Mouse (Mus musculus): ENCODE measurements around the gene Arsg.

Gene Arsg

DNA sequence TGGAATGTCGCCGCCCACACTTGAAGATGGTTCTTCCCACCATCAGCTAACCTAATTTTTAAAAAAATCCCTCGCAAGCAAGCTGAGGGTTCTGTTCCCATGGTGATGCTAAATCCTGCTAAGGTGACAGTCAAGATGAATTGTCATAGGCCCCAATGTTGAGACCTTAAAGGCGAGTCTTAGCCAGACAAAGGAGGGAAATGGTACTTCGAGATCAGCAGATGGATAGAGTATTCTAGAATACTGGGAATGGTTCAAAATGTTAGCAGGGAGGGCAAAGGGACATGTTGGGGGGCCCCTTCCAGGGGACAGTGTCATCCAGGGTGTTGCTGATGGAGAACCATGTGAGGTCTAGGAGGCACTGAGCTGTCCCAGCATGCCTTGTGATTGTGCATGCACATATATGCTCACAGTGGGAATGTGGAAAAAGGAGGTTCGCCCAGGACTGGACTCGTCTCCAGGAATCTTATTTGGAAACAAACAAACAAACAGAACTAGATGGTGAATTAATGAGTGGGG lies 23.4 kb downstream of the Arsg start:
- no peak for DNase-seq

DNA sequence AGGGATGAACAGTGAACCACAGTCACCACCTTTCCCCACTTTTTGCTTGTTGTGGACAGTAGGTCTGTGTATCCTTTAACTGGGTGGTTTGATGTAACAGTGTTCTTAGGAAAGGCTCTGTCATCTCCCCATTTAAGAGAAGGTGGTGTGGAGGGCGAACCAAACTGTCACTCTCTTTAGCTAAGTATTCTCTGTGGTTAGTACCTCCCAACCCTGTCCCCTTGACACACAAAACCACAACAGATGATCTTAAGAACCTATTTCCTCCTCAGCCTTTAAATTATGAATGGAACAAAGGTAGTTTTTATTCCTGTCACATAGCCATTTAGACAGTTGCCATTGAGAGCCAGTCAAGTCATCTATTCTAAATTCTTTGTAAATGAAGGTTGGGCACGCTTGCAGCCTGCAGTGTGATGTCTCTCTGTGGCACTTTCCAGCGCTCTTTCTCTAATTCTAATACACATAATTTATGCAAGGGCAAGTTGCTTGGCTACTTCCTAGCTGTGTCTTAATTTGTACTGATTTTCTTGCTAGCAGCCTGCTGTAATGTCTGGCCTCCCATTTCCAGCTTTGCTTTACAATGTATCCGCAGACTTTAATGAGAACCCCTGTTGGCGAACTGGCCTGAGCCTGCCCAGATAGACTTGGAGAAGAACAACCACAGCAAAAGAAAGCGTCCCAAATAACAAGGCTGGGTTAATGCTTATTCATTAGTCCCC lies 24.0 kb downstream of the Arsg start:
- no peak for DNase-seq

DNA sequence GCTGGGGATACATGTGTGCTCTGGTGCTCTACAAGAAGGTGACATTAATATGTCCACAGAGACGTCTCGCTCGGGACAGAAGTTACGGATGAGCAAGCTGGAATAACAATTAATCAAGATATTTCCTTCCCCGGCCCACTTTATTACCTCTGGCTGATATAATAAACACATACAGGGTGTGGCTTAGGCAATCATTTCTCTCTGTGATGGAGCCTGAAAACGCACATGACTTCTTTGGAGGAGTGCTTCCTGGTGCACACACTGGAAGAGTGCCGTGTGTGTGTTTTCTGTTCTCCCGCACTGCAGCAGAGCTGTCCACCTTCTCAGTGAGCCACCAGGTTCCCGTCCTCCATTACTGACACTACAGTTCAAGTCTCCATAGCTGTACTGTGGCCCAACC lies 24.8 kb downstream of the Arsg start:
- DNase-seq = no peak

DNA sequence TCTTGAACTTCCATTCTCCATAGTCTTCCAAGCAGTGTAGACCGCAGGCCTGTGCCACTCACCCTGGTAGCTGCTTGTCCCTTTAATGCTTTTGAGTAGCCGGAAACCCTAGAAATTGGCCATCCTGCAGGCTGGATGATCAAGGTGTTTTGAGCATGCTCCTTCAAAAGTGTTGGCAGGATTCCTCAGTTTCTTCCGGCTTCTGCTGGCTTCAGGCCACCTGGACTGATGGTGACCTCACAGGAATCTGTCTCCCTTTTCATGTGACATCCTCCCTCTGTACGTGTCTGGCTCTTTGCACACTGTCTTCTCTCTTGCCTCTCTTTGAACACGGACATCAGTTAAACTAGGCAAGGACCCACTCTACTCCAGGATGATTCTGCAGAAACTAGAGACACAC lies 27.0 kb downstream of the Arsg start:
- peak; percentile 66 for DNase-seq

DNA sequence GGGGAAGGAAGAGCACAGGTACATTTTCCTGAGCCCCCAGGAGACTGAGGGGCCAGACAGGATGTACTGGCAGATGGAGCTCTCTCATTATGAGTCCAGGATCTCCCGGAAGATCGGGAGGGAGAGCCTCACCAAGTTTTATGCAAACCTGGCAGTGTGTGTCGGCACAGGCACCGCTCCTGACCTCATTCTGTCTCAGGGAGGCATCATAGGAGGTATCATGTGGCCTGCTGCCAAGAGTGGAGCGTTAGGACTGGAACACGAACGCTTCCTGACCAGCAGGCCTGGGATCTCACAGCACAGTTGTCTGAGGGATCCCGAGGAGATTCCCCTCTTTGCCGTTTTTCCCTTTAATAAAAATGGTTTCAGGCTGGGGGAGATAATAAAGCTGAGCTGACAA lies 31.8 kb downstream of the Arsg start:
- peak; percentile 95 for DNase-seq

DNA sequence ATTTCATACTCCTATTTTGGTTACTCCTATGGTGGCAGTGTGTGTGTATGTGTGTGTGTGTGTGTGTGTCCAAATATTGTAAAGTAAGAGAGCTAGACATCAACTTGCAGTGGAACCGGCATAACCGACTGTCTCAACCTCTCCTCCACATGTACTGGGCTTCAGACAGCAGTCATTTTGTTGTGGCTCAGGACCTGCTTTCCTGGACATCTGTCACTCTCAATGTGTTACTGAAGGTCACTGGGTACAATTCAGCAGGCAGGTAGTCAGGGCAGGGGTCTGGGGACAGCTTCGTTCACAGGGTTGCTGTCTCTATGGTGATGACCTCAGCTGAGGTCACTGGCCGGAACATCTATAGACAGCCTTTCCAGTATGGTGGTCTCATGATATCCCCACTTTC lies 32.6 kb downstream of the Arsg start:
- no peak for DNase-seq

DNA sequence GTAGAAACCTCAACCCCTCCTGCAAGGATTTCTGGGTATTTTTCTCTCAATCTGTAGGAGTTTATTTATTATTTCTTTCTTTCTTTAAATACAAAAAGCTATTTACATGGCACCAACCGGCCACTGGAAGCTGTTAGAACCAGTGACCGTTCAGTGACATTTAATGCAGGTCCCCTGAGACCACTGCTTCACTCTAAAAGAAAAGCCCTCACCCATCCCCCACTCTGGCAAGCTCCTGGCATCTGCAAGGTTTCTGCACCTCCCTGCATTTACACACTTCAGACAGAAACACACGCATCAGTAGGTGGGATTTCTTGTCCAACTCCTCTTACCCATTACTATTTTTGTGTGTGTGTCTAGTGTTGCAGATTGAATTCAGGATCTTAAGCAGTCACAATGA lies 33.9 kb downstream of the Arsg start:
- no peak for DNase-seq

DNA sequence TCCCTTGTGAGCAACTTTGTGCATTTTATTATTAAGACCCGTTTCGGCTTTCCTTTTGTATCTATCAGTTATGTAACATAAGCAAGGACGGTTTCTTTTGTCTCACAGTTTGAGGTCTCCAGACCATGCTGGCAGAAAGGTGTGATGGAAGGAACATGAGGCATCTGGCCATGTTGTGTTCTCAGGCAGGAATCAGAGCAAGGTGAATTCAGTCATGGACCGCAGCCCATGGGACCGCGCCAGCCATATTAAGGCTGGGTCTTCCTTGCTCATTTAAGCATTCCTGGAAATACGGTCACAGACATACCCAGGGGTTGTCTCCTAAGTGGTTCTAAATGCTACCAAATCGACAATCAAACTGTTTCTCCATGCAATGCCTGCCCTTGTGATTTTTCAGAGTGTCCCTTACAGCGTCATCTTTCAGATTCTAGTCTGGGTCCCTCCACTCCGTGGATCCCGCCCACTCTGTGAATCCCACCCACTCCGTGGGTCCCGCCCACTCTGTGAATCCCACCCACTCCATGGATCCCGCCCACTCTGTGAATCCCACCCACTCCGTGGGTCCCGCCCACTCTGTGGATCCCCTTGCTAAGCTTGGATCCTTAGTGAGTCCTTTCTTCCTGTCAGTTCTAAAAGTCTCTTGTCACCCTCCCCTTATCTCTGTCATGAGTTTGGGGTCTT lies 40.0 kb downstream of the Arsg start:
- no peak for DNase-seq

DNA sequence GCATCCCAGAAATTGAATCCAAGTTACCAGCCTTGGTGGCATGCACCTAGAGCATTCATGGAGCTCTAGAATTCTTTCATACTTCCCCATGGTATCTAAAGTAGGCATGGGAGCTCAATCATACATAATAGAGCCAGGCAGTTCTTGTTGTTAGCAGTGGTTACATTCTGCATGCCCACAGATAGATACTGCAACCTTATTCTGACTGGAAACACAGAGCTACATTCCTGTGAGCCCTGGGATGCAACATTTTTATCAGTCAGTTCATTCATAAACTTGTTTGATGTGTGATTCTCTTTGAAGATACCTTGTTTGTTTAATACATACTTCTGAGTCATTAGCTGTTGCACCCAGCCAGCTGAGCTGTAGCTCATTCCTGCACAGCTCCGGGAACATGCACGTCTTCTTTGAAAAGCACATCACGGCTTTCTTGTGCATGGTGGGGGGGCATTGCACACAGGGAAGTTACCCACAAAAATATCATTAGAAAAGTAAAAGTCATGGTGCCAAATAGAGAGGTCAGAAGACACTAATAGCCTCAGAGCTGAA lies 41.0 kb downstream of the Arsg start:
- DNase-seq = no peak

DNA sequence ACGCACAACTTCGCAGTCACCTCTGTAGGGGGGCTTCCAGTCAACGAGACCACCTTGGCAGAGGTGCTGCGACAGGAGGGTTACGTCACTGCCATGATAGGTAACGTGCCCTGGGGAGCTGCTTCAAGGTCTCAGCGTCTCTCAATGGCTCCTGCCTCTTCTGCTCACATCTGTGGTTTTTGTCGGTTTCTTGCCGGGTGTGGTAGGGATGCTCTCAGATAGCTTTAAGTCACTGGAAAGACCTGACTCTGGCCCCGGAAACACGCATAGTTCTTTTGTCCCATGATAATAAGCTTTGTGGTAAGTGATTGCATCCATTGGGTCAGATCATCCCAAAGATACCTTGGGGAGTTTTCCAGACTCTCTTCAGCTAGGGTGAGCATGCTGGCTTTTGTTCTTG lies 44.2 kb downstream of the Arsg start:
- DNase-seq = no peak

DNA sequence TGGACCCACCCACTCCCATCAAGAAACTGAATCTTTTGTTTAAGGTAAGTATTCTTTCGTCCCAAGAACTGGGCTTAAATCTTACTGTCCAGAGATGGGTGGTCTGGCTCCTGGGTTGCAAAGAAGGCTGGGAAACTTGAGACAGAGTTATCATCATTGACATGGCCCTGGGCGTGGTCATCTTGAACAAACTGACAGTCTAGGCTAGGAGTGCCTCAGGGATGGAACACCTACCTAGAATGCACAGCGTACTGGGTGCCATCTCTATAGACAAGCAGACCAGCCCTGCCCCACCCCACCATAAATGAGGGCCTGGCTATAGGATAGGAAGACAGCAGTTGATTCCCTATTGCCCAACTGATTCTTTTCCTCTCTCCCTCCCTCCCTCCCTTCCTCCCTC lies 44.6 kb downstream of the Arsg start:
- no peak for DNase-seq

DNA sequence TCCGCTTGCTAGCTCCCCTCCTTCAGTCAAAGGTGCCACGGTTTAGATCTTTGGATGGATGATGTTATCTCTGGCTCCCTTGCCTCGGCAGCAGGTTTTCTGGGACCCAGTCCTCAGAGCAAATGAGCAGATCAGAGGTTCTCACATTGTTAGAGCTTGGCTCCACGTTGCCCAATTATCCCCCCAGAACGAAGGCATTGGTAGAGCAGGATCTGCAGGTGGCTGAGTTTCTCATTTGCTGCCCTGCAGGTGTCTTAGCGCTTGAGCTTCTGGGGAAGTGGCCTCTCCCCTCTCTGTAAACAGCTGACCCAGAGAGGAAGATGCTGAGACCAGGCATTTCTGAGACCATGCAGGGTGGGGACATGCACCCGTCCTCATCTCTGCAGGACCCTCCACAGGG lies 47.8 kb downstream of the Arsg start:
- DNase-seq = no peak

DNA sequence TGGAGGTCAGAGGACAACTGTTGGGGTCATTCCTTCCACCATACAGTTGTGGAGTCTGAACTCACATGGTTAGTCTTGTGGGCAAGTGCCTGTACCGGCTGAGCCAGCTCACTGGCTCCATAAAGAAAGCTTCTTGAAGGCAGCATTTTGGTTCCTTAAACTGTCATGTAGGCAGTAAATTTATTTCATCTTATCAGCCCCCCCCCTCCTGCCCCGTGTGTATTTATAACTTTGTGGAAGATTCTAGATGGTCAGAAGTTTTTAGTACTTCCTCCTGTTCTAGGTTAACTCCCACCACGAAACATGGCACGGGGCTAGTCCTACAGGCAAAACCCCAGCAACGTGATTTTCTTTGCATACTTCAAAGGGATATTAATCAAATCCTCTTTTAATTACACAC lies 51.7 kb downstream of the Arsg start:
- DNase-seq = no peak

DNA sequence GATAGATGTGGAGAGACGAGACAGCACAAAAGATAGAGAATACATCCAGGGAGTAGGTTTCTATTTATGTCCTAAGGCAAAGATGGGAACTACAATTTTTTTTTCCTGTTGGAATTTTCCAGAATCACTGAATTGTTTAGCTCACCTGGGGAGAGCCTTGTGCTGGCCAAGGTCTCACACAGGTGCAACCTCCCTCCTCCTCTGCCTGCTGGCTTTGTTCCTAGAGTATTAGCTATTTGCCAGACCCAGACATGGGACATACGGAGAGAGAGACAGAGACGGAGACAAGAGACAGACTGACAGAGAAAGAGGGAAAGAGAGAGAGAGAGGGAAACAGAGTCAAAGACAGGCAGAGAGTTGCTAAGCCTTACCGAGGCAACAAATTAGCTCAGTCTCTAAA lies 52.4 kb downstream of the Arsg start:
- peak; percentile 71 for DNase-seq

DNA sequence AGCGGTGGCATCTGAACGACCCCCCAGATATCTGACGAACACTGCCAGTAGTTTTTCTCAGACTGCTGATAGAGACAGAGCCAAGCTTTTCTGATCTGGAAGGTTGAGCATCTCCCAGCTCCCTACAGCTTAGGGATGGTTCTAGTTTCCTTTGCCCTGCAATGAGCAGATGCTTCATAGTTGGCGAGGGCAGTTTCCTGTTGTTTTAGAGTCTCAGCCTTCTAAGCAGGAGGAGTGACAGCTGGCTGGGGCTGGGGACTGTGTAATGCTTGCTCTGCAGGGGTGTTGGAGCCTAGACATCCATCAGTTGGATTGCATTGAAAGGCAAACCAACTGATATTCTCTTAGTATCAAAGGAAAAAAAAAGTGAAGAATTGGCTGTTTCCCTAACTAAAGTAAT lies 56.9 kb downstream of the Arsg start:
- no peak for DNase-seq

DNA sequence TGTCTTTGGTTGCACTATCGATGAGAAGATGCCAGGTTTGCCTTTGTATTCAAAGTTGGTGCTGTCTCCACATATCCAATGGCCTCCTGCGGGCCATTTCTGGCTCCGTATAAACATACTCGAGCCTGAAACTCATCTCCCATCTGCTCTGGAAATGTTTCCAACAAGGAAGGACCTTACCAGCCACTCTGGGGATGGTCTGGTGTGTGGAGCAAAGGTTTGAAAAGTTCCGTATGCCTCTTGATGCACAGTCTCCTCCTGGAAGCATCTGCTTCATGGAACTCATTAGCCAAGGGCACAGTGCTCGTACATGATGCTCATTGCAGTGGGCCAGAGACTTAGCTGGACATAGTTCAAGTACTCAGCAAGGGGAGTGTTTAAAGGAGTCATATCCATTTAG lies 62.8 kb downstream of the Arsg start:
- peak; percentile 48 for DNase-seq

DNA sequence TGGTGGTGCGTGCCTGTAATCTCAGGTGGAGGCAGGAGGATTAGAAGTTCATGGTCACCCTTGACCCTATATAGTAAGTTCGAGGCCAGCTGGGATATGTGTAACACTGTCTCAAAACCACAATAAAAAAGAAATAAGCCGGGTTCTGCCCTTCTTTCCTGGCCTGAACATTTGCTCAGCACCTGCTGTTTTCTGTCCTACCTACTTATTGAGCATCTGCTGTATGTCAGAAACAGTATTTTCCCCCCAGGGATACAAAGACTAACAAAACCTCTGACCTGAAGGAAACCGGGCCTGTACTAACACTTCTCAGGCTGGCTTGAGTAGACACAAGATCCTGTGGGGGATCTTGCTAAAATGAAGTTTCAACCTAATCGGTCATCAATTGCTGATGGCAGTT lies 63.8 kb downstream of the Arsg start:
- no peak for DNase-seq

DNA sequence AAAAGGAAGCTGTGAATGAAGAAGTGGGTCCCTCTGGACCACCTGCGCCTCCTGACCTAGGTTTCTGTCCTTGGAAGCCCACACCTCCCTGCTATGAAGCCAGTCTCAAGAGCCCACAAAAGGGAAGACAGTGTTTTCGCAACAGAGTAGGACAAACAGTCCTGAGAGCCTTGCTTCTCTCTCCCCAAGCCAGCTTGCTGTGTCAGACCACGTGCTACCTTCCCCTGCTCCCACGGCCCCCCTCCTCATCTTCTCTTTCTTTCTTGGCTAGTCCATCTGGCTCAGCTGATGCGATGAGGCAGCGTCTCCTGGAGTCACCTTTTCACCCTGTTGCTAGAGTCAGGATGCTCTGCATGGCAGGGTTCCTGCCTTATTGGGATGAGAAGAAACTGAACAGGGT lies 66.1 kb downstream of the Arsg start:
- no peak for DNase-seq

DNA sequence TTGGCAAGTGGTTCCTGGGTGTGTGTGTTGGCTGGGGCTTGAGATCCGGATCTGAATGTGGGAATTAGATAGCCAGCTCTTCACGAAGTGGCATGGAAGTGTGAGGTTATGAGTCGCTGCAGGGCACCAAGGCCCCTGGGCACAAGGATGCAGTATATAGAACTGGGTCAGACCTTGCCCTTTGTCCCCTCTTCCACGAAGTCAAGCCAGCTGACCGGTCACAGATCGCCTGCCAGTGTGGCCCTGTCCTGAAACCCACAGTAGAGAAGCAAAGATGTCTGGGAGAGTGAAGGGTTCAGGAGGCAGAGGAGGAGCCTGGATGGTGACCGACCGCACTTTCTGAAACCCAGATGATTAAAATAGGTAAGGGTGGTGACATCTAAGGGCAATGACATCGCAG lies 70.3 kb downstream of the Arsg start:
- no peak for DNase-seq

DNA sequence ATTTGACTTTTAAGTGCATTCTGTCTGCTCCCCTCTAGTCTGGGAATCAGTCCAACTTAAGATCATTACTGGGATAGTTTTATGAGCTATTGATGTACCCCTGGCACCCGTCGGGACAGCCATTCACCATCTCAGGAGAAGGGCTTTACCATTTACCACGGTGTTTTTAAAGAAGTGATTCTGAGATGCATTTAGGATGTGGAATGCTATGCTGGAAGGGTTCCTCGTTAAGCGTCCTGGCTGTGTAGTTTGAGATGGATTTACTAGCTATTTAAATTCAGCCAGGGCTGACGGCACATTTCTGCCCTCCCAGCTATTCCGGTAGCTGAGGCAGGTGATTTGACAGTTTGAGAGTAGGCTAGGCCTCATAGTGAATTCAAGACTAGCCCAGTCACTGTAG lies 71.3 kb downstream of the Arsg start:
- no peak for DNase-seq

DNA sequence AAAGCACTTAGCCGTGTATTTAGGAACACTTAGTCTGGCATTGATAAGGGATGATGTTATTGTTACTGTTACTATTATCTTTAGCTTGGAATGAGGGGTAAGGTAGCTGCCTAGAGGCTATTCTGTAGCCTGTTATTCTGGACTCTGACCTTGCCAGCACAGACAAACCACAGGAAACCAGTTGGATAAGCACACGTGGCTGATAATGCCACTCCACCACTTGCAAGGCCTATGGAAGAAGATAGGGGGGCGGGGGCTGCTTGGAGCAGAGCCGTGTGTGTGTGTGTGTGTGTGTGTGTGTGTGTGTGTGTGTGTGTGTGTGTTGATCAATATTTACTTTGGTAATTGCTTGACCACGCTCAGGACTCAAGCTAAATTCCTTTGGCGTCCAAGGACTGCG lies 72.1 kb downstream of the Arsg start:
- DNase-seq = no peak

DNA sequence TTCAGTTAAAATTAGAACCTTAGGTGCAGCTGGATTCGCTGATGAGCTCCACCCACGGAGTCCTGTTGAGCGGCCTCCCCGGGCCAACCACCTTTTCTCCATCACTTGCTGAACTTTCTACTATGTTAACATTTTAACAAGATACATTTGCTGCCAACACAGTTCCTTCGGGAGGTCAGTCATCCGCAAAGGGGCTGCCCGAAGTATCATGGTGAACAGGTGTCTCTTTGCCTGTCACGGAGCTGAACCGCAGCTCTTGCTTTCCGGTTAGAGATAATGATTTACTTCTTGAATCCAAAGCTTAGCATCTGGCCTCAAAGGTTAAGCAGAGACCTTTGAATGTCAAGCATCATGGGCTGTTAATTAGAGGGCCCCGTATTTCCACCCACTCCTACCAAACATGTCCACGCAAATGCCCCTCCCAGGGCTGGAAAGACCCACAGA lies 72.5 kb downstream of the Arsg start:
- no peak for DNase-seq

DNA sequence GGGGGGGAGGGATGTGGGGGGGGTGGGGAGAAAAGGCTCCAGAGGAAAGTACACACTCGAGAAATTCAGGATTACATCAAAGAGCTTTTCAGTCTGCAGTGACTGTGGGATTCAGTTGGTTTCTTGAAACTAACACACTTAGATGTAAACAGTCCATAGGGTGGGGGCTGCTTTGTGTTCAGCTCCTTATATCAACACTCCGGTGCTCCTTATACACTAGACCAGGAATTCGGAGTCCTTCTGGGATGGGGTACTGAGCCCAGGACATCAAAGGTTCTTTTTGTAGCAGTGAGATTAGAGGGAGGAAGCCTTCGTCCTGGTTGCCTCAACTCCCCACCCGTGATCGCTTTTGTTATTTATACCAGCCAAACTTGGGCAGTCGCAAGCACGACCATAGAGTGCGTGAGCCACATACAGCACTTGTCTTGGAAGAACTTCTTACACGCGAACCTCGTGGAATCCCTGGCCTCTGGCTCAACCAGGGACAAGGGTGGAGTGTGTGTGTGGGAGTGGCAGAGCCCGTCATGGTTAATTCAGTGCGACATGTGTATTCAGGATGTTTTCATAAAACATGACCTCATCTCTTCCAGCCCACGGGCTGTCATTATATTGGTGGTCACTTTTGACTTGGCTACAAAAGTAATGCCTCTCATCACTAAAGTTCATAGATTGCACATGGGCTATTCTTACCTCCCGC lies 73.3 kb downstream of the Arsg start:
- DNase-seq = no peak

DNA sequence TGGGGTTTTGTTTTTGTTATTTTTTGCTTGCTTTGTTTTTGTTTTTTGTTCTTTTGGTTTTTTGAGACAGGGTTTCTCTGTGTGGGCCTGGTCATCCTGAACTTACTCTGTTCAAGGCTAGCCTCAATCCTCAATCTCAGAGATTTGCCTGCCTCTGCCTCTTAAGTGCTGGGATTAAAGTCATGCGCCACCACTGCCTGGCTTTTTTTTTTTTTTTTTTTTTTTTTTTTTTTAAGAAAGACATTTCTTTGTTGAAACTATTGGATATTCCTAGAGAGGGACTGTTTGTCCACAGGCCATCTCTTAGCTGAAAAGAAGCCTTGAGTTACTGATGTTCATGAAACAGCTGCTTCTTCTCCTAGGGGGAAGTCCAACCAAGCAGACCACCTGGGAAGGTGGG lies 74.5 kb downstream of the Arsg start:
- no peak for DNase-seq

Measured in cerebellum, adult 11 months (tissue).